Mouse (Mus musculus): Measurements from ENCODE around the gene Efcab2.

Efcab2 gene

GRCm38 (mm10) chr1:178530301-178531078 lies 124.6 kb downstream of the Efcab2 start:
- DNase-seq (ENCODE audit: low read depth in 1 of 2, low spot score in 2 of 2) = peak in 1 of 2 experiments; percentile 24
